Mouse (Mus musculus) small intestine, adult 2 months (tissue): ENCODE measurements at regions not wholly inside any gene's neighbourhood (a gene's known extent, or its start where the extent isn't known, plus 50 kb on each side); places are given as distances from the start of the nearest gene placed in this dataset.

ENCODE experiments used
- CTCF ChIP-seq: fragments of 200-500 bp; IDR thresholded peaks from 2 replicates; pipeline ENCODE4 v1.5.1; 2012; ENCODE audit warnings: low read depth, mild to moderate bottlenecking, control low read depth, inconsistent platforms, low read length, moderate library complexity, mixed read lengths; ENCODE audit not compliant: insufficient replicate concordance, insufficient read length; ENCODE audit errors: extremely low read depth
- POLR2A ChIP-seq: fragments of 200-500 bp; IDR thresholded peaks from 2 replicates; pipeline ENCODE4 v1.6.1; 2012; ENCODE audit warnings: low read depth, mild to moderate bottlenecking, control low read depth, inconsistent platforms, low read length, moderate library complexity

DNA sequence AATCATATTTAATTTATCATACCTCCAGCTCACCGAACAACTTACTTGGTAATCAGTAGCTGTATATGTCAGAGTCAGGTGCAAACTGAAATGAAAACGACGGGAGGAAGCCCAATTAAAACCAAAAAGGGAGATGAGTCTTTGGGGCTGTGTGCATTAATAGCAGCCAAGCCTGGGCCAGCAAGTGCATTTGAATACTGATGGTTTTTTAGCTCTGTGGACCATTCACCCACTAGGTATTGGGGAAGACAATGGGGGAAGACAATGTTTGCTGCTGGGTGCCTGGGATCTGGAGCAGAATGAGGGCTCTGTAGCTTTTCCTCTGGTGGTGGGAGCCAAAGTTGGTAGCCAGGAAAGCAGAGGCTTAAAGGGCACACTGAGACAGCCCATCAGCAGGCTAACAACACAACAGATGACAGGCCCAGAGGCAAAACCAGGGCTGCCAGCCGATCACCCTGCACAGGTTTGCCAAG lies 429.6 kb upstream of the Klf12 start:
- no peak for TF ChIP-seq POLR2A
- no peak for TF ChIP-seq CTCF
